Mouse (Mus musculus) liver, embryonic 12.5 days (tissue): ENCODE results near the gene Ap1ar. TPM values are rescaled to one million over a fixed set of nuclear protein-coding genes. Genes with fewer than 3 reads are reported as not detected.

Source experiments
- ATAC-seq: fragments of 200-750 bp; cut with Nextera tagmentation; 2 replicates; pipeline ENCODE4 v1.8.0; 2017; ENCODE audit warnings: moderate number of reproducible peaks, mild to moderate bottlenecking, moderate library complexity
- H3K27ac ChIP-seq: fragments of 300-500 bp; sonication (generic); 2 replicates; pipeline ENCODE4 v1.5.1; 2016; ENCODE audit warnings: mild to moderate bottlenecking
- H3K27me3 ChIP-seq: fragments of 300-500 bp; sonication (generic); replicated peaks from 2 replicates; pipeline ENCODE4 v1.6.1; 2016; ENCODE audit warnings: mild to moderate bottlenecking, moderate library complexity
- H3K36me3 ChIP-seq: fragments of 300-500 bp; sonication (generic); 2 replicates; pipeline ENCODE4 v1.6.1; 2016; ENCODE audit warnings: mild to moderate bottlenecking, moderate library complexity
- H3K4me1 ChIP-seq: fragments of 300-500 bp; sonication (generic); 2 replicates; pipeline ENCODE4 v1.6.1; 2016
- H3K4me2 ChIP-seq: fragments of 300-500 bp; sonication (generic); 2 replicates; pipeline ENCODE4 v1.6.1; 2016; ENCODE audit warnings: mild to moderate bottlenecking, moderate library complexity
- H3K4me3 ChIP-seq: fragments of 300-500 bp; sonication (generic); 2 replicates; pipeline ENCODE4 v1.5.1; 2016; ENCODE audit warnings: mild to moderate bottlenecking, moderate library complexity
- H3K9ac ChIP-seq: fragments of 300-500 bp; sonication (generic); 2 replicates; pipeline ENCODE4 v1.6.1; 2016; ENCODE audit warnings: mild to moderate bottlenecking, moderate library complexity
- H3K9me3 ChIP-seq: fragments of 300-500 bp; sonication (generic); replicated peaks from 2 replicates; pipeline ENCODE4 v1.6.1; 2016; ENCODE audit warnings: mild to moderate bottlenecking, moderate library complexity
- WGBS: fragments of 180-500 bp; shearing (Covaris S2); methylation state at CpG from one replicate; pipeline ENCODE4 v1.1.7; 2016; ENCODE audit not compliant: insufficient replicate concordance; 5-methylcytosine and 5-hydroxymethylcytosine counted together
- polyA plus RNA-seq: library from polyadenylated mRNA; unstranded; fragments of >200 nt; fragmentation: Nextera tagmentation; extraction: Ambion mirVana; gene quantifications from 2 replicates; pipeline ENCODE4 v1.2.1, GENCODE M21; 2016

Ap1ar gene
- 37.3 and 39.3 TPM in 2 replicates for polyA plus RNA-seq

DNA sequence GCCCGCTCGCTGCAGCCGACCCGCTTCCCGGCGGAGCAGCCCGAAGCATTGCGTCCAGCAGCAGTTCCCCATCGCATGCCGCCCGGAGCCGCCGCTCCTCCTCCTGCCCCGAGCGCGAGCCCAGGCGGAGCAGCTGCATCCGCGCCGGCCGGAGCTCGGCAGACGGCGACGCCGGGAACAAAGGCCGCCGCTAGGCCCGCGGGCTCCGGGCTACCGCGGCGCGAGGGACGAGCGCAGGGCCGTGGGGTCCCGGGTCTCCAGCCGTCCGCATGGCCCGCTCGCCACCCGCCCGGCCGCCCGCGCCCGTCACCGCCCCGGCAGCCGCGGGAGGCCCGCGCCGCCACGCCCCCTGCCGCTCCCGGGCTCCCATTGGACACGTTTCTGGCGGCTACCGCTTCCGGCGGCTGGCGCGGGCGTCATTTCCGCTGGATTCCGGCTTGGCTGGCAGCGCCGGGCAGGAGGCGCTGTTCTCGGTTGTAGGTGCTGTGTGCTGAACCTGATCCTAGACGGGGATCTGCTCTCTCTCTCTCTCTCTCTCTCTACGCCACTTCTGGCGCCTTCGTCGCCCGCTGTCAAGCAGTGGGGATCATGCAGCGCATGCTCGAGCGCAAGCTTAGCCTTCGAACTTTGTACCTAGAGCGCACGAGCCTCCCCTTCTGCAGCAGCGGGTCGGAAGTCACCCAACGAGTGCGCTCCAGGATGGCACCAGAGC, at the start of gene Ap1ar:
Gene Ap1ar, minus strand, starts transcription at position 370 of the 712 bp plus-strand sequence.
- Histone ChIP-seq H3K4me3 (peak within 1 kb of the TSS; percentile 95), H3K27ac (peak within 1 kb of the TSS; percentile 97), H3K27me3 (peaks cover 3% of the 10 kb centered on the region; the same call in 1 of the 2 replicates), H3K9ac (peak within 1 kb of the TSS; percentile 92), H3K9me3 (no peaks in the 10 kb centered on the region), H3K36me3 (peaks cover 20% of the 10 kb centered on the region), H3K4me2 (peak within 1 kb of the TSS; percentile 85), H3K4me1 (peaks cover 44% of the 10 kb centered on the region)
- peak; percentile 95 for ATAC-seq
- WGBS, result under 1% methylated on average over 72 of the region's 89 CpGs

DNA sequence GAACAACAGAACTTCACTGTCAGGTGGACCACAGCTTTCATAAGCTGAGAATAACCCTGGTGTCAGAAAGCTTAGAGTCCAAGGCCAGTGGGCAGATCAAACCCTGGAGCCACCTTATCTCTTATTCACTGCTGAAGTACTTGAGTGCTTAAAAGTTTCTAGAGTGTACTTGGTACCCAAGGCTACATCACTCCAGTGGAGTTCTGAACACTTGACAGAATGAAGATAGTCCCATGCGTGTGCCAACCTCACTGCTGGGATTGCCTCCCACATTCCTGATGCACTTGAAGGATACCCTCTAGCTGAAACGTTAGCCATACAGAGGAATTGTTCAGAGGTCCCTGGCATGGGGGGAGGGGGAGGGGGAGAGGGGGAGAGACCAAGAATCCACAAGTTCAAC, 44.4 kb upstream of the Ap1ar start:
- Histone ChIP-seq H3K9me3 (no peaks in the 10 kb centered on the region), H3K27me3 (no peaks in the 10 kb centered on the region), H3K9ac (no peak overlapping the region), H3K36me3 (peaks cover 51% of the 10 kb centered on the region), H3K4me3 (no peak overlapping the region), H3K4me2 (no peak overlapping the region), H3K27ac (no peak overlapping the region), H3K4me1 (peaks cover 55% of the 10 kb centered on the region)
- WGBS, result 58% methylated on average over 2 of the region's 2 CpGs
- 0 out of 2 replicates have a peak, but pooled peaks have one; percentile 31 for ATAC-seq

DNA sequence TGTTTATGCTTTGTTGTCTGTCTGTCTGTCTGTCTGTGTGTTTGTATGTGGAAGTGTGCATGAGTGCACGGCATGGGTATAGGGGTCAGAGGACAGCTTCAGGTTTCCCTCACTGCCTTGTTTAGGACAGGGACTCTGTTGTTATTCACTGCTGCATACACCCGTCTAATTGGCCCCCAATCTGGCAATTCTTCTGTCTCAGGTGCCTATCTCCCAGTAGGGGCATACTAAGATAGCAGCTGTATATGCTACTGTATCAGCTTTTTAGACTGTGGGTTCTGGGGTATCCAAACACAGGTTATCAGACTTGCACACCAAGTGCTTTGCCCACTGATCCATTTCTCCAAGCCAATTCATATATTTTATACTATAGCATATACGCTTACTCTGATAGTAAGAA, 42.6 kb upstream of the Ap1ar start:
- no peak overlapping the region for H3K4me3 ChIP-seq
- no peaks in the 10 kb centered on the region for H3K9me3 ChIP-seq
- no peaks in the 10 kb centered on the region for H3K27me3 ChIP-seq
- H3K36me3 ChIP-seq, result peaks cover 63% of the 10 kb centered on the region
- ATAC-seq, result peak; percentile 61
- no peak overlapping the region for H3K9ac ChIP-seq
- WGBS, result 67% methylated on average over 3 of the region's 3 CpGs
- peaks cover 42% of the 10 kb centered on the region for H3K4me1 ChIP-seq
- no peak overlapping the region for H3K27ac ChIP-seq
- no peak overlapping the region for H3K4me2 ChIP-seq

DNA sequence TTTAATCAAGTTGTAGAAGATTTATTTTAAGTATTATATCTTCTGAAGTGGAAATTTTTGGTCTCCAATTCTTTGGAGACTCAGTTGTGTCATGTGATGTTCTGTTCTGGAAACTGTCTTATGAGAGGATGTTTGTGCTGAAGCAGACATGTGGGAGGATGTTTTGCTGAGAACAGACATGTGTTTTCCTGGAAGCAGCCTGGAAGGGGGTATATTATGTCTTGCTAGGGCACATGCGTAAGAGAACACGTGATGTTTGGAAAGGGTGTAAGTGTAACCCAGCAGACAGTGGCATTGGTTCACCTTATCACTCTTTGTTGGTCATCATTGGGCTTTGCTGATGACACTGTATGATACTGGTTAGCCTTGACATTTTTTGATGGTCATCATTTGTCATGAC, 38.2 kb upstream of the Ap1ar start:
- 85% methylated on average over 2 of the region's 2 CpGs for WGBS
- Histone ChIP-seq H3K4me2 (no peak overlapping the region), H3K9ac (no peak overlapping the region), H3K9me3 (no peaks in the 10 kb centered on the region), H3K4me3 (no peak overlapping the region), H3K27me3 (no peaks in the 10 kb centered on the region), H3K4me1 (peaks cover 6% of the 10 kb centered on the region), H3K27ac (no peak overlapping the region), H3K36me3 (peaks cover 54% of the 10 kb centered on the region)
- ATAC-seq, result no peak

DNA sequence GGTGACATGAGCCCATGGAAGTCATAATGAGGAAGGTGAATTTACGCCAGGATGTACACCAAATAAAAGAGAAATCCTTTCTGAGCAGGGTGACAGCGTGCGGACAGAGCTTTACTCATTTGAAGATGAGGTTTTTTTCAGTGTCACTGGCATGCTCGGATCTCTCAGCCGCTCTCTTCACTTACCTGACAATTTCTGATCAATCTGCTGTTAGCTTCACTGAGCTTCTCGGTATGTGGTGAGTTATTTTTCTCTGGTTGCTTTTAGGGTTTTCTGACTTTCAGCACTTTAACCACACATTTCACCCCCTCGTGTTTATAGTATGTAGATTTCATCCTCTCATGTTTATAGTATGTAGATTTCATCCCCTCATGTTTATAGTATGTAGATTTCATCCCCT, 37.7 kb upstream of the Ap1ar start:
- no peaks in the 10 kb centered on the region for H3K27me3 ChIP-seq
- ATAC-seq, result no peak
- no peak overlapping the region for H3K4me2 ChIP-seq
- H3K27ac ChIP-seq, result no peak overlapping the region
- peaks cover 58% of the 10 kb centered on the region for H3K36me3 ChIP-seq
- WGBS, result 85% methylated on average over 7 of the region's 7 CpGs
- H3K9ac ChIP-seq, result no peak overlapping the region
- no peak overlapping the region for H3K4me3 ChIP-seq
- H3K4me1 ChIP-seq, result peaks cover 3% of the 10 kb centered on the region
- H3K9me3 ChIP-seq, result no peaks in the 10 kb centered on the region

DNA sequence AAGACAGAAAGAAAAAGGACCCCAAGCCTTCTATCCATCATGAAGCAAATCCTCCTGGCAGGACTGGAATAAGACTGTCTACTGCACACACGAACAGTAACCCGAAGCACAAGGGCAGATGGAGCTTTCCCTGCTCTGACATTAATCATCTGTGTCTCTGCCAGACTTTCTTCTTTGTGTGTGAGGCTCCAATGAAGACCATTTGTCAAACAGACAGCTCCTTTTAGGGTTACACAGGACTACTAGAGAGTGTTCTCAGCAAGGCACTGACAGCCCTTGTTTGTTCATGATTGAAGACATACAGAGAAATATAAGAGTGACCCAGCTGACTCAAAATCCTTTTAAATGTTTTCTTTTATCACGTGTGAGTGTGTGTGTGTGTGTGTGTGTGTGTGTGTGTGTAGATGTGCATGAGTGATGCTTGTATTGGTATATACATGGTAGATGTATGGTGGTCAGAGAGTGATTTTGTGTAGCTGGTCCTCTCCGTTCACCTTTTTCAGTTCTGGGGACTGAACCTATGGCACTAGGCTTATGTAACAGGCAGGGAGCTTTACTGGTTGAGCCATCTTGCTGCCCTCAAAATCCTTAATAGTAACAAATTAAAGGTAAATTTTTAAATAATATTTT, 37.0 kb upstream of the Ap1ar start:
- H3K9me3 ChIP-seq, result no peaks in the 10 kb centered on the region
- H3K4me2 ChIP-seq, result no peak overlapping the region
- no peak overlapping the region for H3K27ac ChIP-seq
- no peaks in the 10 kb centered on the region for H3K27me3 ChIP-seq
- peaks cover 61% of the 10 kb centered on the region for H3K36me3 ChIP-seq
- ATAC-seq, result no peak
- H3K4me1 ChIP-seq, result no peaks in the 10 kb centered on the region; the same call in none of the 2 replicates
- no peak overlapping the region for H3K9ac ChIP-seq
- WGBS, result 76% methylated on average over 4 of the region's 4 CpGs
- H3K4me3 ChIP-seq, result no peak overlapping the region

DNA sequence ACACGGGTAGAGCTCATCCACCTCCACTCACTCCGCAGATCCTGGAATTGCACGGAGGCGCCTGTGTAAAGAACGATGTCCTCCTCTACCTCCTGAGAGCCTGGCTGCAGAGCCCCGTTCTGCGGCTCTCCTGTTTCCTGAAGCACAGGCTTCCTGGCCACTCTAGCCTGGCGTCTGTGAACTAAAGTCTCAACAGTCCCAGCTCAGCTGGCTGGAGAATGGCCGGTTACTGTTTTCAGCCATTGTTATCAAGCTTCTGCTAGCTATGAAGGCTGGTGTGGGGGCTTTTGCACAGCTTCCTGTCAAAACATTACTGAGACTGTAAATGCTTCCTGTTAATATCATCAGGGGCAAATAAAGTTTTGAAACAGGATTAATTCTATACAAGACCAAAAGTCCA, 34.3 kb upstream of the Ap1ar start:
- H3K9me3 ChIP-seq, result no peaks in the 10 kb centered on the region
- WGBS, result 68% methylated on average over 9 of the region's 9 CpGs
- no peaks in the 10 kb centered on the region; the same call in none of the 2 replicates for H3K4me1 ChIP-seq
- no peak overlapping the region for H3K4me3 ChIP-seq
- H3K27me3 ChIP-seq, result no peaks in the 10 kb centered on the region
- no peak overlapping the region for H3K9ac ChIP-seq
- ATAC-seq, result no peak
- H3K4me2 ChIP-seq, result no peak overlapping the region
- H3K36me3 ChIP-seq, result peaks cover 66% of the 10 kb centered on the region
- no peak overlapping the region for H3K27ac ChIP-seq

DNA sequence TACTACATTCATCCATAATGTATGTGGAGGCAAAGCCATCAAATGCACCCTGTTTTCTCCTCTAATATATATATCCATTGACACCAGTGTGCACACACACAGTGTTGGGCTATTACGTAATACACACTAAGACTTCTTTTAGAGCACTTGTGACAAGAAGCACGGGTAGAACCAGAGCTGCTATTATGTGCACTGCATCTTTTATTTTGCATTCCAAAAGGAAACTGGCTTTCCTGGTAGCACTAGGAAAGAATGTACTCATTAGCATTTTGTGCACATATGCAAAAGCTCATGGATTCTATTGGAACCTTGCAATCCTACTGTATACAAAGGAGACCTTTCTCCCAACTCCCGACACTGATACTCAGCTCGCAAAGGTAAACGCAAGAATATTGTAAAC, 31.6 kb upstream of the Ap1ar start:
- ATAC-seq, result no peak
- Histone ChIP-seq H3K27ac (no peak overlapping the region), H3K4me3 (no peak overlapping the region), H3K9ac (no peak overlapping the region), H3K4me1 (no peaks in the 10 kb centered on the region), H3K36me3 (peaks cover 57% of the 10 kb centered on the region), H3K4me2 (no peak overlapping the region), H3K9me3 (no peaks in the 10 kb centered on the region), H3K27me3 (no peaks in the 10 kb centered on the region)
- 86% methylated on average over 5 of the region's 5 CpGs for WGBS

DNA sequence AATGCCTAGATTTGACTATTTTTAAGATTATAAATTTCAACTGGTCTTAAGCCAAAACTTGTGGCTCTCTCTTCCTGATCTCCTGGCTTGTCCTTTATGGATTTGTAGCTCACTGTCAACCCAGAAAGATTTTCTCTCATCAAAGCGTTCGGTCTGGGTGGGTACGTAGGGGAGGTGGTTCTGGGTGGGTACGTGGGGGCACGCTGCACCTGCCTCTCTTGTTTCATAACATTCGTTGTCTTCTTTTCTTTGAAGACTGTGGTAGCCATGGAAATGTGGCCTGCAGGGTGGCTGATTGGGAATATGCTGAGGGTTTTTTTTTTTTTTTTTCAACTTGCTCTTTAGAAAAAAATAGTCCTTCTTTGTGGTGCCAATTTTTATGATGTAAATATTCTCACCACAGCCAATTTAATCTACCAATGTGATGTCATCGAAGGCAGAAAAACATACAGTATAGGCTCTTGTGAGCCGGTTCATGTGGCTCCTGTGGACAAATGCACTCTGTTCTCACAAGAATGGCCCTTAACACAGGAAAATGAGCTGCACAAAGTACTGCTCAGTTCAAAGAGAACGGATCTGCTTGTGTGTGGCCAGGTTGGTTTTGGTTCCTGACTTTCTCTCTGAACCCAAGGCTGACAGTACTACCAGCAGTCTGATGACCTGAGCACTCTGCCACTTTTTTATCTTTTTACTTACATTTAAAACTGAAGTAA, 30.9 kb upstream of the Ap1ar start:
- WGBS, result 90% methylated on average over 9 of the region's 9 CpGs
- no peaks in the 10 kb centered on the region for H3K27me3 ChIP-seq
- H3K4me3 ChIP-seq, result no peak overlapping the region
- H3K9ac ChIP-seq, result no peak overlapping the region
- H3K9me3 ChIP-seq, result no peaks in the 10 kb centered on the region
- H3K27ac ChIP-seq, result no peak overlapping the region
- no peaks in the 10 kb centered on the region for H3K4me1 ChIP-seq
- no peak overlapping the region for H3K4me2 ChIP-seq
- peaks cover 53% of the 10 kb centered on the region for H3K36me3 ChIP-seq
- ATAC-seq, result no peak

DNA sequence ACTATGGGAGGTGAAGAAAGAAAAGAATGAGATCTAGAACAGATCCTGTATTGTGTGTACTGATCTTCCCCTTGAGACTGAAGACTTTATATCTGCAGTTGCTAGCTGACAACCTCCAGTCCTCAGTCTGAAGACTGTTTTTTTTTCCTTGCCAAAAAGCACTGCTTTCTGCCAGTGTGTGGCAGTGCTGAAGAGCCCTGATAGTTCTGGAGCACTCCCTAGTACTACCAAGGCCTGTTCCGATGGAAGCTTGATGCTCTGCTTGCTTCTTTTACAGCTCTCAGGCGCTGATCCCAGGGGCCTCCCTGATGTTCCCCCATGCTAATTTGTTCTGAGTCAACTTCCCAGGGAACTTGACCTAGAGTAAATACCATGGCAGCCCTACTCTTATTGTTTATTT, 26.9 kb upstream of the Ap1ar start:
- H3K9ac ChIP-seq, result no peak overlapping the region
- no peak overlapping the region for H3K4me2 ChIP-seq
- H3K4me1 ChIP-seq, result no peaks in the 10 kb centered on the region
- peaks cover 33% of the 10 kb centered on the region for H3K36me3 ChIP-seq
- no peaks in the 10 kb centered on the region for H3K9me3 ChIP-seq
- H3K4me3 ChIP-seq, result no peak overlapping the region
- no peaks in the 10 kb centered on the region for H3K27me3 ChIP-seq
- ATAC-seq, result no peak
- WGBS, result 52% methylated on average over 2 of the region's 2 CpGs
- H3K27ac ChIP-seq, result no peak overlapping the region

DNA sequence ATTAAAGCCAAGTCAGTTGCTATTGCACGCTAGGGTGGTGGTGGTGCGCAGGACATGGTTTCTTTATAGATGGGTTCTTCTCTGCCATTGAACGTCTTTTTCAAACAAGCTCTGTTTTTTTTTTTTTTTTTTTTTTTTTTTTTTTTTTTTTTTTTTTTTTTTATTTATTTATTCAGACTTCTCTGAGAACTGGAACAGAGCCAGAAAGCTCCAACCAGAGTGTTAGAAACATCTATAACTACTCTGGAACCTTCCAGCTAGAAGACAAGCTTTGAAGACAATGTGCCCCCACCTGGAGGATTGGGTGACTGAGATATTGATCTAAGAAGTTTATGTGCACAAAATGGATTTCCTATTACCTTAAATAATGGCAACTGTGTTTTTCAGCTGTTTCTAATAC, 26.2 kb upstream of the Ap1ar start:
- Histone ChIP-seq H3K4me1 (no peaks in the 10 kb centered on the region), H3K27me3 (no peaks in the 10 kb centered on the region), H3K9ac (no peak overlapping the region), H3K36me3 (peaks cover 26% of the 10 kb centered on the region), H3K4me2 (no peak overlapping the region), H3K4me3 (no peak overlapping the region), H3K9me3 (no peaks in the 10 kb centered on the region), H3K27ac (no peak overlapping the region)
- WGBS, result 81% methylated on average over 3 of the region's 3 CpGs
- no peak for ATAC-seq

DNA sequence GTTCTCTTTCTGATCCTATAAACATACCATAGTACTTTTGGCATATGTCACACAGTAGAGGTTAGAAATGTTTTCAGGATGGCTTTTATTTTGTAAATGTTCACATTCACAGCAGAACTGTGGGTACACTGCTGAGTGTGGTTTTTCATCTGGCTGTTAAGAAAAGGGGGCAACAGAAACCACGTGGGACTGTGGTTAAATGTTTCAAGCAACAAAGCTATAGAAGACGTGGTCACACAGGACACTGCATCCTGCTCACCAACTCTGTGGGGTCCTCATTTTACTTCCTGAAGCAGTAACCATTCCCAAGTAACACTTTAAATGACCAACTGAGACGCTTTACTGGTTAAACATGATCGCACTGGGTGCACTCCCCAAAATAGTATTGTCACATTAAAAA, 25.2 kb upstream of the Ap1ar start:
- no peak overlapping the region for H3K27ac ChIP-seq
- no peaks in the 10 kb centered on the region for H3K9me3 ChIP-seq
- no peak overlapping the region for H3K9ac ChIP-seq
- no peaks in the 10 kb centered on the region for H3K27me3 ChIP-seq
- H3K4me2 ChIP-seq, result no peak overlapping the region
- ATAC-seq, result no peak
- peaks cover 21% of the 10 kb centered on the region for H3K36me3 ChIP-seq
- no peaks in the 10 kb centered on the region for H3K4me1 ChIP-seq
- WGBS, result 57% methylated on average over 4 of the region's 4 CpGs
- no peak overlapping the region for H3K4me3 ChIP-seq
